Mouse (Mus musculus): ENCODE data around the gene Pde7b.
"Not testable (repeated sequence)": the region's sequence is repeated elsewhere in the genome, so short reads cannot be mapped to it uniquely, and the experiment has no call there.

Gene Pde7b

GRCm38 (mm10) chr10:20547951-20548551 is 176.8 kb downstream of the Pde7b start:
- DNase-seq: no peak

- DNase-seq: no peak
Measured at GRCm38 (mm10) chr10:20543121-20543520, 181.8 kb downstream of the Pde7b start.

- no peak for DNase-seq
Measured at GRCm38 (mm10) chr10:20533811-20534210, 191.1 kb downstream of the Pde7b start.

GRCm38 (mm10) chr10:20531921-20532320 is 193.0 kb downstream of the Pde7b start:
- no peak for DNase-seq

GRCm38 (mm10) chr10:20528544-20529411 is 196.1 kb downstream of the Pde7b start:
- DNase-seq: no peak

- DNase-seq: no peak
Measured at GRCm38 (mm10) chr10:20527737-20528136, 197.1 kb downstream of the Pde7b start.

GRCm38 (mm10) chr10:20518529-20518889 is 206.4 kb downstream of the Pde7b start:
- no peak for DNase-seq

- DNase-seq: not testable (repeated sequence)
Measured at GRCm38 (mm10) chr10:20517756-20518528, 206.9 kb downstream of the Pde7b start.

- DNase-seq: no peak
Measured at GRCm38 (mm10) chr10:20513891-20514290, 211.0 kb downstream of the Pde7b start.

- no peak for DNase-seq
Measured at GRCm38 (mm10) chr10:20513461-20513860, 211.4 kb downstream of the Pde7b start.

- DNase-seq: no peak
Measured at GRCm38 (mm10) chr10:20509819-20510218, 215.1 kb downstream of the Pde7b start.

GRCm38 (mm10) chr10:20508497-20508896 is 216.4 kb downstream of the Pde7b start:
- no peak for DNase-seq

- DNase-seq: no peak
Measured at GRCm38 (mm10) chr10:20507732-20508412, 217.0 kb downstream of the Pde7b start.

GRCm38 (mm10) chr10:20507069-20507468 is 217.8 kb downstream of the Pde7b start:
- no peak for DNase-seq

- DNase-seq: no peak
Measured at GRCm38 (mm10) chr10:20505454-20505853, 219.4 kb downstream of the Pde7b start.

GRCm38 (mm10) chr10:20504800-20505199 is 220.1 kb downstream of the Pde7b start:
- DNase-seq: no peak

- no peak for DNase-seq
Measured at GRCm38 (mm10) chr10:20503265-20504025, 221.4 kb downstream of the Pde7b start.

GRCm38 (mm10) chr10:20501221-20501620 is 223.7 kb downstream of the Pde7b start:
- no peak for DNase-seq

- no peak for DNase-seq
Measured at GRCm38 (mm10) chr10:20495051-20495450, 229.8 kb downstream of the Pde7b start.

- DNase-seq: no peak
Measured at GRCm38 (mm10) chr10:20493826-20494455, 230.9 kb downstream of the Pde7b start.

GRCm38 (mm10) chr10:20492216-20492964 is 232.5 kb downstream of the Pde7b start:
- DNase-seq: no peak

Measured in cerebellum, adult 8-10 months (tissue).